Mouse (Mus musculus) liver, embryonic 12.5 days (tissue): ENCODE measurements around the gene Rnf11. TPM values are rescaled to one million over a fixed set of nuclear protein-coding genes. Genes with fewer than 3 reads are reported as not detected.
A peak's percentile ranks its signal among the peaks of the same experiment; 100 is the strongest.

Source experiments
- ATAC-seq: fragments of 200-750 bp; cut with Nextera tagmentation; 2 replicates; pipeline ENCODE4 v1.8.0; 2017; ENCODE audit warnings: moderate number of reproducible peaks, mild to moderate bottlenecking, moderate library complexity
- H3K27ac ChIP-seq: fragments of 300-500 bp; sonication (generic); 2 replicates; pipeline ENCODE4 v1.5.1; 2016; ENCODE audit warnings: mild to moderate bottlenecking
- H3K27me3 ChIP-seq: fragments of 300-500 bp; sonication (generic); replicated peaks from 2 replicates; pipeline ENCODE4 v1.6.1; 2016; ENCODE audit warnings: mild to moderate bottlenecking, moderate library complexity
- H3K36me3 ChIP-seq: fragments of 300-500 bp; sonication (generic); 2 replicates; pipeline ENCODE4 v1.6.1; 2016; ENCODE audit warnings: mild to moderate bottlenecking, moderate library complexity
- H3K4me1 ChIP-seq: fragments of 300-500 bp; sonication (generic); 2 replicates; pipeline ENCODE4 v1.6.1; 2016
- H3K4me2 ChIP-seq: fragments of 300-500 bp; sonication (generic); 2 replicates; pipeline ENCODE4 v1.6.1; 2016; ENCODE audit warnings: mild to moderate bottlenecking, moderate library complexity
- H3K4me3 ChIP-seq: fragments of 300-500 bp; sonication (generic); 2 replicates; pipeline ENCODE4 v1.5.1; 2016; ENCODE audit warnings: mild to moderate bottlenecking, moderate library complexity
- H3K9ac ChIP-seq: fragments of 300-500 bp; sonication (generic); 2 replicates; pipeline ENCODE4 v1.6.1; 2016; ENCODE audit warnings: mild to moderate bottlenecking, moderate library complexity
- H3K9me3 ChIP-seq: fragments of 300-500 bp; sonication (generic); replicated peaks from 2 replicates; pipeline ENCODE4 v1.6.1; 2016; ENCODE audit warnings: mild to moderate bottlenecking, moderate library complexity
- WGBS: fragments of 180-500 bp; shearing (Covaris S2); methylation state at CpG from one replicate; pipeline ENCODE4 v1.1.7; 2016; ENCODE audit not compliant: insufficient replicate concordance; 5-methylcytosine and 5-hydroxymethylcytosine counted together
- polyA plus RNA-seq: library from polyadenylated mRNA; unstranded; fragments of >200 nt; fragmentation: Nextera tagmentation; extraction: Ambion mirVana; gene quantifications from 2 replicates; pipeline ENCODE4 v1.2.1, GENCODE M21; 2016

The Rnf11 gene
- polyA plus RNA-seq, 1 experiment from 2014 or later: 41.3 TPM

GRCm38 (mm10) chr4:109430854-109431253, 53.7 kb downstream of the Rnf11 start:
- no peaks in the 10 kb centered on the region for H3K27me3 ChIP-seq
- no peaks in the 10 kb centered on the region for H3K9me3 ChIP-seq
- H3K4me1 ChIP-seq: peaks cover 41% of the 10 kb centered on the region
- 33% methylated on average over 13 of the region's 13 CpGs for WGBS
- peak overlapping the region; percentile 43; the same call in 1 of the 2 replicates for H3K27ac ChIP-seq
- ATAC-seq: peak; percentile 84
- H3K9ac ChIP-seq: 0 out of 2 replicates have a peak overlapping the region, but pooled peaks have one; percentile 5
- 0 out of 2 replicates have a peak, but pooled peaks cover 13% of the 10 kb centered on the region for H3K36me3 ChIP-seq
- no peak overlapping the region for H3K4me3 ChIP-seq
- peak overlapping the region; percentile 25 for H3K4me2 ChIP-seq

- Histone ChIP-seq H3K4me3 (no peak overlapping the region), H3K4me2 (peak overlapping the region; percentile 25), H3K36me3 (0 out of 2 replicates have a peak, but pooled peaks cover 13% of the 10 kb centered on the region), H3K9me3 (no peaks in the 10 kb centered on the region), H3K27ac (peak overlapping the region; percentile 43; the same call in 1 of the 2 replicates), H3K27me3 (no peaks in the 10 kb centered on the region), H3K4me1 (peaks cover 47% of the 10 kb centered on the region), H3K9ac (no peak overlapping the region)
- 82% methylated on average over 7 of the region's 7 CpGs for WGBS
- no peak for ATAC-seq
Observed at GRCm38 (mm10) chr4:109430250-109430649, 54.3 kb downstream of the Rnf11 start.

- WGBS: 11% methylated on average over 1 of the region's 1 CpGs
Observed at GRCm38 (mm10) chr4:109427058-109427457, 57.5 kb downstream of the Rnf11 start.

DNA sequence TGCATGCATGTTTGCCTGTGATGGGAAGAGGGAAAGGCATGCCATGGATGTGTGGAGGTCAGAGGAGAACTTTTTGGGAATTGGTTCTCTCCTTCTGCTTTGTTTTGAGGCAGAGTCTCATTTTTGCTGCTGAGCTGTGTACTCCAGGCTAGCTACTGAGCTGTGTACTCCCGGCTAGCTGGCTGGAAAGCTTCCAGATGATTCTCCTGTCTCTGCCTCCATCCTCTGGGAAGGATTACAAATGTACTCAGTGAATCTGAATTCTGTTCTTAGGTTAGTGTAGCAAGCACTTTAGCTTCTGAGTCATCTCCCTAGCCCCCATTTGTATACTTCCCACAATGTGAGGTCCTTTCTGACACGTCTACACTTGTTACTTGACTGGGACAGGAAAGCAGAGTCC, 61.1 kb downstream of the Rnf11 start:
- no peak for ATAC-seq
- Histone ChIP-seq H3K36me3 (peaks cover 10% of the 10 kb centered on the region; the same call in 1 of the 2 replicates), H3K4me3 (no peak overlapping the region), H3K4me2 (no peak overlapping the region), H3K27me3 (no peaks in the 10 kb centered on the region), H3K27ac (no peak overlapping the region), H3K4me1 (peaks cover 27% of the 10 kb centered on the region), H3K9ac (no peak overlapping the region), H3K9me3 (no peaks in the 10 kb centered on the region)
- WGBS: 44% methylated on average over 2 of the region's 2 CpGs

More at GRCm38 (mm10) chr4:109427058-109427457, 57.5 kb downstream of the Rnf11 start:
- no peak for ATAC-seq
- H3K27me3 ChIP-seq: no peaks in the 10 kb centered on the region
- no peak overlapping the region for H3K27ac ChIP-seq
- H3K4me3 ChIP-seq: no peak overlapping the region
- no peak overlapping the region for H3K4me2 ChIP-seq
- H3K4me1 ChIP-seq: peaks cover 29% of the 10 kb centered on the region
- no peak overlapping the region for H3K9ac ChIP-seq
- no peaks in the 10 kb centered on the region for H3K9me3 ChIP-seq
- H3K36me3 ChIP-seq: peaks cover 9% of the 10 kb centered on the region; the same call in 1 of the 2 replicates

DNA sequence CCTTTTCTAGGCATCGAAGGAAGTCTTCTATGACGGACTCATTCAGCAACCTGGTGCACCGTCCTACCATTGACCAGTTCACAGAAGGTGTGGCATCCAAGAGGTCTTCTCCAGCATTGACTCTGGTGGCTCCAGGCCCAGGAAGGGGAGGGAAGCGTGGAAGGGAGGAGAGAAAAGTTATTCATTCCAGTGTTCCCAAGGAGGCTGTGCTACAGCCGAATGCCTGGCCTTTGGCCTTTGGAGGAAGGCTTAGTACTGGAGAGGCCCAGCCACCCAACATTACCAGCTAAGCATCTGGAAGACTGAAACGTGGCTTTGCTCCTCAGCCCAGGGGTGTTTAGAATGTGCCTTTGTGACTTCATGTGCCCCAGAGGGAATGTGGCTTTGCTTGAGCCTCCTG, 62.1 kb downstream of the Rnf11 start:
- H3K36me3 ChIP-seq: peaks cover 10% of the 10 kb centered on the region; the same call in 1 of the 2 replicates
- no peak overlapping the region for H3K9ac ChIP-seq
- H3K4me3 ChIP-seq: no peak overlapping the region
- no peak overlapping the region for H3K4me2 ChIP-seq
- WGBS: 78% methylated on average over 6 of the region's 6 CpGs
- H3K9me3 ChIP-seq: no peaks in the 10 kb centered on the region
- H3K27me3 ChIP-seq: no peaks in the 10 kb centered on the region
- H3K27ac ChIP-seq: no peak overlapping the region
- H3K4me1 ChIP-seq: peaks cover 31% of the 10 kb centered on the region
- no peak for ATAC-seq

DNA sequence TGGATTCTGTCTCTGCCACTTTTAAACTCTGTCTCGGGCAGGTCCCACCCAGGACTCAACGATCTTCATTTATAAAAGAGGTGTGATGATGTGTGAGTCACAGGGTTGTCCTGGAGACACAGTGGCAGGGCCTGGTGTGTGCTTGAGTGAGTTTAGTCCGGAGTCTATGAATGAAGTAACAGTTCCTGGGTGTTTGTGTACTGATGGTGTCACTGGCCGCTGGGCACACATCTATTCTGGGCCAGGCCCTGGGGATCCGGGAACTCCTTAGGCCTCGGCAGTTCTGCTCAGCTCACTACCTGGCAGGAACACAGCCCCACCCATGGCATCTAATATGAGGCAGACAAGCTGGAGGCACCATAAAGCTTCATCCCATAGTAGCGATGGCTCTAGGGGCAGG, 62.9 kb downstream of the Rnf11 start:
- Histone ChIP-seq H3K9ac (no peak overlapping the region), H3K4me1 (peaks cover 32% of the 10 kb centered on the region), H3K36me3 (peaks cover 10% of the 10 kb centered on the region; the same call in 1 of the 2 replicates), H3K9me3 (no peaks in the 10 kb centered on the region), H3K27me3 (no peaks in the 10 kb centered on the region), H3K27ac (no peak overlapping the region), H3K4me3 (no peak overlapping the region), H3K4me2 (no peak overlapping the region)
- no peak for ATAC-seq
- WGBS: 71% methylated on average over 7 of the region's 7 CpGs

- Histone ChIP-seq H3K4me1 (peaks cover 23% of the 10 kb centered on the region), H3K27me3 (no peaks in the 10 kb centered on the region), H3K4me2 (no peak overlapping the region), H3K9me3 (no peaks in the 10 kb centered on the region), H3K4me3 (no peak overlapping the region), H3K27ac (peak overlapping the region; percentile 36; the same call in 1 of the 2 replicates), H3K9ac (no peak overlapping the region), H3K36me3 (peaks cover 10% of the 10 kb centered on the region; the same call in 1 of the 2 replicates)
- peak; percentile 31; the same call in 1 of the 2 replicates for ATAC-seq
- WGBS: 64% methylated on average over 8 of the region's 8 CpGs
Observed at GRCm38 (mm10) chr4:109420138-109420795, 64.3 kb downstream of the Rnf11 start.

GRCm38 (mm10) chr4:109419563-109419962, 65.0 kb downstream of the Rnf11 start:
- 75% methylated on average over 4 of the region's 4 CpGs for WGBS
- ATAC-seq: no peak
- no peak overlapping the region for H3K4me3 ChIP-seq
- no peak overlapping the region for H3K27ac ChIP-seq
- no peaks in the 10 kb centered on the region for H3K27me3 ChIP-seq
- H3K4me1 ChIP-seq: peaks cover 29% of the 10 kb centered on the region
- peaks cover 10% of the 10 kb centered on the region; the same call in 1 of the 2 replicates for H3K36me3 ChIP-seq
- H3K4me2 ChIP-seq: no peak overlapping the region
- no peaks in the 10 kb centered on the region for H3K9me3 ChIP-seq
- H3K9ac ChIP-seq: no peak overlapping the region

GRCm38 (mm10) chr4:109419017-109419416, 65.5 kb downstream of the Rnf11 start:
- no peak overlapping the region for H3K4me2 ChIP-seq
- H3K4me1 ChIP-seq: peaks cover 34% of the 10 kb centered on the region
- peak; percentile 13; the same call in 1 of the 2 replicates for ATAC-seq
- no peak overlapping the region for H3K9ac ChIP-seq
- no peak overlapping the region for H3K27ac ChIP-seq
- H3K4me3 ChIP-seq: no peak overlapping the region
- WGBS: 27% methylated on average over 3 of the region's 3 CpGs
- H3K27me3 ChIP-seq: no peaks in the 10 kb centered on the region
- peaks cover 10% of the 10 kb centered on the region; the same call in 1 of the 2 replicates for H3K36me3 ChIP-seq
- no peaks in the 10 kb centered on the region for H3K9me3 ChIP-seq

- Histone ChIP-seq H3K9me3 (no peaks in the 10 kb centered on the region), H3K9ac (no peak overlapping the region), H3K4me1 (peaks cover 45% of the 10 kb centered on the region), H3K36me3 (peaks cover 10% of the 10 kb centered on the region; the same call in 1 of the 2 replicates), H3K4me2 (no peak overlapping the region), H3K4me3 (no peak overlapping the region), H3K27me3 (no peaks in the 10 kb centered on the region), H3K27ac (no peak overlapping the region)
- WGBS: 79% methylated on average over 1 of the region's 1 CpGs
- ATAC-seq: no peak
Observed at GRCm38 (mm10) chr4:109417998-109418397, 66.5 kb downstream of the Rnf11 start.

GRCm38 (mm10) chr4:109412233-109412632, 72.3 kb downstream of the Rnf11 start:
- H3K27me3 ChIP-seq: no peaks in the 10 kb centered on the region
- 0 out of 2 replicates have a peak, but pooled peaks cover 5% of the 10 kb centered on the region for H3K36me3 ChIP-seq
- H3K27ac ChIP-seq: peak overlapping the region; percentile 99
- ATAC-seq: no peak
- WGBS: 76% methylated on average over 5 of the region's 5 CpGs
- H3K4me1 ChIP-seq: peaks cover 81% of the 10 kb centered on the region
- H3K4me2 ChIP-seq: peak overlapping the region; percentile 91
- peak overlapping the region; percentile 79 for H3K9ac ChIP-seq
- H3K4me3 ChIP-seq: peak overlapping the region; percentile 44; the same call in 1 of the 2 replicates
- no peaks in the 10 kb centered on the region for H3K9me3 ChIP-seq

DNA sequence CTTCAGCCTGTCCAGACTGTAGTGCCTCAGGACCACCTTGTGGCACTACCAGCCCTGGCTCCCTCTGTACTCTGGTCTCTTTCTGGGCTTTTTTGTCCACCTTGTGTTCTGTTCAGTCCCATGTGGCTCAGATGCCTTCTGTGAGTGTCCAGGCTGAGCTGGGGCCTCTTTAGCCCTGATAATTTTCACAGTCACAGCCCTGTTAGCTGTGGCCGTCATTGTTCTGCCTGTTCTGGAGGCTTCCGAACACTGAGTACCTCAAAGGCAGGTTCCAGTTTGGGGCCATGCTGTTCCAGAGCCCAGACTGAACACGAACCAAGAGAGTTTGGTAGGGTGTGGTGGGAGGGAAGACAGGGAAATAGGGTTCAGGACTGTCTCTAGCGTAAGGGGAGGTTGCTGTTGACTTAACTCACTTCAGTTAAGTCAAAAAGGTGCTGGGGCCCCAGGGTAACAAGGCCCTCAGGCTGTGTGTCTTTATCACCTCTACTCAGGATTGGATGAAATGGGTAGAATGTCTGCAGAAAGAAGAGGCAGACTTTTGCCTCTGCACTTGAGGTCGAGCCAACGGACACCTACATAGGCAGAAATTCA, 73.1 kb downstream of the Rnf11 start:
- H3K4me3 ChIP-seq: peak overlapping the region; percentile 44
- peaks cover 82% of the 10 kb centered on the region for H3K4me1 ChIP-seq
- 0 out of 2 replicates have a peak, but pooled peaks cover 5% of the 10 kb centered on the region for H3K36me3 ChIP-seq
- no peaks in the 10 kb centered on the region for H3K9me3 ChIP-seq
- no peaks in the 10 kb centered on the region for H3K27me3 ChIP-seq
- H3K4me2 ChIP-seq: peak overlapping the region; percentile 91
- ATAC-seq: peak; percentile 58
- peak overlapping the region; percentile 99 for H3K27ac ChIP-seq
- H3K9ac ChIP-seq: peak overlapping the region; percentile 79
- WGBS: 28% methylated on average over 6 of the region's 6 CpGs
